Mouse (Mus musculus): ENCODE measurements around the gene Bcl11b.

Gene Bcl11b

DNA sequence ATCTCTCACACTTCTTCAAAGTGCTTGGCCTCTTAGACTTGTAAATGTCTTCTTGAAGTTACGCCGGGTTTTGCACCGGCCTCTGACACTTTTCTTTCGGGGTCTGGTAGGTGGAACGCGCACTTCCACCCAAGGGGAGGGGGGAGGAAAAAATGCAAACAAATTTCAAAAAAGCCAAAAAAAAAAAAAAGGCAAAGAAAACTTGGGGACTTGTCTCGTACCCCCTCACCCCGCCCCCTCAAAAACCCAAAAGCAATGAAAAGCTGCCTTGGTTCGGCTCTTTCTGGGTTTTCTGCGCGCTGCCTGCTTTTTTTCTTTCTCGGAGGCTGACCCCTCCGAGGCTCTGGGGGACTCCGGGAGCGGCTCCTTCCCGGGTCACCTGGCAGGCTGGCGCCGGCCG lies at the start of gene Bcl11b:
TSS of gene Bcl11b (minus strand) at position 120 of the 400 bp plus-strand sequence.
- no peak for DNase-seq (ENCODE audit: inconsistent ontology term)

DNA sequence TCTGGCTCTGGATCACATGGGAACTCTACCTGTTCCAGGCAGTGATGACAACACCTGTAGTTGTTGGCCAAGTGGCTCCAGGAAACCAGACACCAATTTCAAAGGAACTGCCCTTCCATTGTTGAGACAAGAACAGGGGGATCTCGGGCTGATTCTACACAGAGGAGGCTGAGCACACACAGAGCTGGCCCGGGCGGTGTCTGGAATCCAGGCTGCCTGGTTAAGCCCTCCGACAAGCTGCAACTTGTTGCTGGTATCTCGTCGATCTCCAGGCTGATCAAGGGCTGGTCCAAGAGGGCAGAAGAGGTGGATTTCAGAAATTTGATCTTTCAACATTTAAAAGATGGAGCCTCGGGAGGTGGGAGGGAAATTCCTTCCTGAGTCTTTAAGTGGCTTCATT lies 47.6 kb upstream of the Bcl11b start:
- DNase-seq (ENCODE audit: inconsistent ontology term): no peak

DNA sequence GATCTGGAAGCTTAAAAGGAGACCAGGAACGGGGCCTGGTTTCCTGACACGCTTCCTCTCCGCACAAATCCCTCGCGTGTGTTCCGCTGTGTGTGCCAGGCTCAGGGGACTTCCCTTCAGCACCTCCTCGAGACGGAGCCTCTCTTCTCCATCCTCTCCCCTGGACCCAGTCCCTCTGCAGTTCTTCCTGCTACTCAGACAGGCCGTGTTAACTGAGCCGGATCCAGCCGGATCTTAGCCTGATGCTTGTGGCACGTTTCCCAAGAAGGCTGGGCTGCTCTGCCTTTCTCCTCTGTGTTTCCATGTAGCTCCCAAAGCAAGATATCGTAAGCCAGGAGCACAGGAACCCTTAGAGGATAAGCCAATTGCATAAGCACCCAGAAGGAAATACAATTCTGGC lies 46.2 kb upstream of the Bcl11b start:
- no peak for DNase-seq (ENCODE audit: inconsistent ontology term)

DNA sequence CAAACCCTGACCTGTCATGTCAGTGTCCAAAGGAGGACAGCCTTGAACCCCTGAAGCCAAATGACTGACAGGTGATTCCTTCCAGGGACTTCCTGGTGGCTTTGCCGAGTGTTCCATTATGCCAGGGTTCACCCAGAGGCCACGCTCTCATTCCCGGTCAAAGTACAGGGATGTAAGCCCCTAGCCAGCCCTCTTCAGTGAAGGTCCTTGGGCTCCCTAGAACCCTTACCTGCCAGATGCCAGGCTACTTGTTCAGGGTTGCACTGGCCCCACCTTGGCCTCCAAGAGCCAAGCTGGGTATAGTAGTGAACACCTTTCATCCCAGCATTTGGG lies 38.8 kb upstream of the Bcl11b start:
- DNase-seq (ENCODE audit: inconsistent ontology term): no peak

GRCm38 (mm10) chr12:108041571-108042238 lies 38.3 kb upstream of the Bcl11b start:
- DNase-seq (ENCODE audit: inconsistent ontology term): peak; percentile 55

GRCm38 (mm10) chr12:108037446-108037845 lies 34.0 kb upstream of the Bcl11b start:
- DNase-seq (ENCODE audit: inconsistent ontology term): no peak

GRCm38 (mm10) chr12:108035412-108036078 lies 32.1 kb upstream of the Bcl11b start:
- no peak for DNase-seq (ENCODE audit: inconsistent ontology term)

DNA sequence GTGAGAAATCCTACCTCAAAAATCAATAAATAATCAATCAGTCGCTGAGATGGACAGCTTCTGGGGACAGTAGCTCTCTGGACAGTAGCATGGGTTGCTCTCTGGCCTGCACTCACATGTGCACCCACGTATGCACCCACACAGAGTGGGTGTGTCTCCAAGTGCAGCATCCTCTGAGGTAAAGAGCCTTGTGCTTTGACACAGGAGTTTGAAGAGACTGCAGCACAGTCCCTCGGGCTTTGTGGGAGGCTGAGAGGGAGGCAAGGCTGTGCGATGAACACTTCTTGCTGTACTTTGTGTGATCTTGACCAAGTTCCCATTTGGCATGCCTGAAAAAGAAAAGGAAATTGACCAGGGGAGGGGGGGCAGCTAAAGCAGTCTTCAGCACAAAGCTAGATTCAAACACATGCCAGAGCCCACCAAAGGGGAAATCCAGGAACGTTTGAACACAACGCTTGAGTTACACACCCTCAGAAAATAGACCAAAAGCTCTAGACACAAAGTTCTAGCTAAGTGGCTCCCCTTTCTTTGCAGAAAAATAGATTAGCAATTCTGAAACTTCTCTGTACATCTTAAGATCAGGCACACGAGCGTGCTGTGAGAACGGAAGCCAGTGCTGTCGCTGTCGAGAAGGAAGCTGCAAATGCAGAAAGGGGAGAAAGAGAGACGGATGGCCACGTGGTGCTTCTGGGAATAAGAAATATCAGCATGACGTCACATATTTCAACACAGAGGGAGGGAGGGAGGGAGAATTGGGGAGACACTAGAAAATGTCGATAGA lies 19.6 kb upstream of the Bcl11b start:
- no peak for DNase-seq (ENCODE audit: inconsistent ontology term)

- no peak for DNase-seq (ENCODE audit: inconsistent ontology term)
Observed at GRCm38 (mm10) chr12:108012003-108012402, 8.6 kb upstream of the Bcl11b start.

DNA sequence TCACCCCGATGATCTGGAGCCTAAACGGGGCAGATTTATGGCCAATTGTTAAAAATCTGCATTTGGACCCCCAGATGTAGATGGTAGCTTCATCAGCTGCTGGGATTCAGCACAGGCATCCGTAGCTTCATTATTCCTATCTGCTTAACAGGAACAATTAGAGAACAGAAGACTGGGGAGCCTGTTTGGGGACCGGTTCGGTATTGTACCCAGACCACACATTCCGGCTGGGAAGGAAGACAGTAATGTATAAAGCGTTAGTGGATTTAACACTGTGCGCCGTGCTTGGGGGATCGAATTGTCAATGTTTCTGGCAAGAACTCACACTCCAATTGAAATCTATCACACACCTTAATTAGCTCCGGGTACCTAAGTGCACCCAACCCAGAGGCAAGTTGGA lies 6.9 kb upstream of the Bcl11b start:
- no peak for DNase-seq (ENCODE audit: inconsistent ontology term)

DNA sequence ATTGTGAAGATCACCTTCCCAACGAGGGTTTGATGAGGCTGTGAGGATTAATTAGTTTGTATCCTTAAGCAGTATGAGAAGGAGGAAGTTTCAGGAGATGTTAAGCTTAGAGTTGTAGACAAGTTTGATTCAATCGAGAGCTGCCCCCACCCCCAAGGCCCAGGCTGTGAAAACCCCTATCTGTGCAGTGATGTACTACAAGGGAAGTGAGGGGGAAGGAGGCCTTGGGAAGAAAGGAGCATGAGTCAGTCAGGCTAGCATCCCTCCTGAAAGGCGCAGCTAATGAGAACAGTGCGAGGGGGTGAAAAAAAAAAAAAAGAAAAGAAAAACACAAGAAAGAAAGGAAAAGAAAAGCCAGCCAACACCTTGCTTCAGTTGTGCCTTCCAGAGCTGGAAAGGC lies 5.8 kb upstream of the Bcl11b start:
- peak; percentile 26 for DNase-seq (ENCODE audit: inconsistent ontology term)

DNA sequence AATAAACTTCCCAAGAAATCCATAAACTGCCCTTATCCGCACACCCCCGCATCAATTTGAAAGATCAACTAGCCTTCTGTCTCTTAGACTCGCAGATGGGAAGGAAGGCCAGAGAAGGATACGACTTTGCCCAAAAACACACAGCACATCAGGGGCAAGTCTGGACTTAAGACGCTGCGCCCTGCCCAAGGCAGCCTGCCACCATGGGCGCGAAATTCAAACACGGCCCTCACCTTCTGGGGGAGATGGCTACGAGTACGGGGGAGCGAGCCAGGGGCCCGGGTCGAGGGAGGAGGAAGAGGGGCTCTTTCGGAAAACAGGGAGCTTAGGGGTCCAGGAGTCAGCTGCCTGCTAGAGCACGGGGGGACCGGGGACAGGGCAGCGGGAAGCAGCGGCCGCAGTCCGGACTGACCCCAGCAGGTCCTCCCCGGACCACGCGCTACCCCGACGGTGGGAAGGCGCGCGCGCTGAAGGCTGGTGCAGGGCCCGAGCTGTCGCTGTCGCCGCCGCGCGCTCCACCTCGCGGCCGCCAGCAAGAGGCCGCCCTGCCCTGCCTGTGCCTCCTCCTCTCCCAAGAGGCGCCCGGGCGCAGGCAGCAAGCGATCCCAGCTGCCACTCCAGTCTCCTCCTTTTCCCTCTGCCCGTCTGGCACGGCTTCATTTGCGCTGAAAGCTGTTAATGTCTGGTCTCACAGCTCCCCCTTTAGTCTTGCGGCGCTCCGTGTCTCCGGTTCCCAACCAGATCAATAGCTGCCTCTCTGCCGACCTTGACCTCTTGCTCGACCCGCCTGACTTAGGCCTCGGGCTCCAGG lies 2.6 kb upstream of the Bcl11b start:
- peak; percentile 77 for DNase-seq (ENCODE audit: inconsistent ontology term)

DNA sequence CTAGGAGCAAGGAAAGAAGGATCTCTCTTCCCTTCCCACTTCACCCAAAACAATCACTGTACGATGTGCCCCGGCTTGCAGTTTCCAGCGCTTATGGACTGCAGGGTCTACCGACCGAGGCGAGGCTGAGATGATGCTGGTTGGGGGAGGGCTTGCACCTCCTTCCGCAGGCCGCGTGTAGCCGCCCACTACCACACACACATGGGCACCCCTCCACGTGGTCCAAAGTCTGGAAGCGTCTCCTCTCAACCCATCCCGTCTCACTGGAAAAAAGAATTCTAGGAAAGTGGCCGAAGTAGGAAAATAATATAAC lies 2.0 kb upstream of the Bcl11b start:
- DNase-seq (ENCODE audit: inconsistent ontology term): no peak

GRCm38 (mm10) chr12:108004701-108005487 lies 1.5 kb upstream of the Bcl11b start:
- DNase-seq (ENCODE audit: inconsistent ontology term): peak; percentile 25

GRCm38 (mm10) chr12:108003928-108004327 lies 526 bp upstream of the Bcl11b start:
- DNase-seq (ENCODE audit: inconsistent ontology term): peak; percentile 77

- peak; percentile 30 for DNase-seq (ENCODE audit: inconsistent ontology term)
Observed at GRCm38 (mm10) chr12:108002436-108003189, 789 bp downstream of the Bcl11b start.

DNA sequence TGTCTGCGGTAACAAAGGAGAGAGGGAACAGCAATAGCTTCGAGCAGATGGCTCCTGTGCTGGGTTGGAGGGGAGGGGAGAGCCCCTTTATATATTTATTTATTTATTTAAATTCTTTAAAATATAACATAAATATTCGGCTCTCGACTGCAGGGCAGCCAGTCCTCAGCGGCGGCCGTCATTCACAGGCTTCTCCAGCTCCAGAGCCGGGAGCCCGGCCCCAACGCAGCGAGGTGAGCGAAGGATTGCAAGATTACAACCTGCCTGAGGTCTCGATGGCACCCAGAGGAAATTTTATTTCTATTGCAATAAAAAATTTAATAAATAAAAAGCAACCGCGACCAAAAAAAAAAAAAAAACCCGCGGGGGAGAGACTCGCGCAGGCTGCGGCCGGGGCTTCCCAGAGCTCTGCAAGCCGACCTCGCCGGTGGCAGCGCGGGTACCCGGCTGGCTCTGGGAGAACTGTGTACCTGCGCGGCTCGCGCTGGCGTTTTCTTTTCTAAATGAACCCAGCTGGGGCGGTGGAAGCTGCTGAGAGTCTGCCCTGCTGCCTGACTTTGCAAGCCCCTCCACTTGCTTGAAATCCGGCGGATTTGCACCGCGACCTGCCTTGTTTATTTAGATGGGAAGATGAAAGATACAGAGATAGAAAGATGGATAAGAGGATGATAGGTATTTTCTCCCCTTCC lies 1.6 kb downstream of the Bcl11b start:
- DNase-seq (ENCODE audit: inconsistent ontology term): peak; percentile 2

GRCm38 (mm10) chr12:108000715-108001080 lies 2.7 kb downstream of the Bcl11b start:
- DNase-seq (ENCODE audit: inconsistent ontology term): no peak

GRCm38 (mm10) chr12:107999751-108000714 lies 3.4 kb downstream of the Bcl11b start:
- no peak for DNase-seq (ENCODE audit: inconsistent ontology term)

Measured in Muller cell, postnatal 12 days (primary cell).